Mouse (Mus musculus): ENCODE measurements around the gene 5830411N06Rik.

- TF ChIP-seq CTCF (IDR thresholded peaks at IDR 0.05) = no peak
- no peak for TF ChIP-seq EP300 (IDR thresholded peaks at IDR 0.05; ENCODE audit: insufficient read depth, low read depth, low read length)
Measured at GRCm38 (mm10) chr7:140220375-140220774, 26.7 kb upstream of the 5830411N06Rik start.

All from heart, adult 2 months (tissue).